26 mouse cellular contexts compared by ENCODE assay signal in the genomic region with DNA sequence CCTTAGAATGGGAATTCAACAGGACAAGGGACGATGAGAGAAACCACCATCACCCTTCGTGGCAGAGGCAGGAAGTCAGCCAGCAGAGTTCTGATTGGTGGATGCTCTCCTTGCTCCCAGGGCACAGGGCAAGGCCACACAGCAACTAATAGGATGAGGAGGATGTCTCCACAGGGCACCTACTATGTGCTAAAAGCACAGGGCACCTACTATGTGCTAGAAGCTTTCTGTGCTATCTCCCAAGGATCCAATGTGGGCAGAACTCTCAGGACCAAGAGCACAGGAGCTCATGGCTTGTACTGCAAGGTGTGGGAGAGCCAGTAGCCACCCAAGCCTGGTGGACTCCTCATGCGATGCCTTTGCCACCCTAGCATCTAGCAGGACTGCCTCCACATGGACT. TPM values are rescaled to one million over a fixed set of nuclear protein-coding genes. Genes with fewer than 3 reads are reported as not detected.
DNase-seq lines count a peak whose midpoint lies in the region; ATAC-seq and TF ChIP-seq lines count a peak whose summit lies in the region.
"Had no signal": no experiment of that assay in that cellular context is flagged by ENCODE, and none has a peak within 500 bp of the region (broad histone marks: within the 10 kb centered on the region; RNA-seq: fewer than 3 reads in every experiment).

No protein-coding gene starts in this region.

- H3K79me2 ChIP-seq in MEL (ENCODE audit: control insufficient read depth, insufficient read depth, low read length, poor library complexity) = no peaks in the 10 kb centered on the region

- no peak for TF ChIP-seq EP300 in stomach, postnatal 0 days (optimal IDR thresholded peaks at IDR 0.05)
- no peak for TF ChIP-seq EP300 in MEL (IDR thresholded peaks at IDR 0.05; ENCODE audit: low read depth in 1 of 2, low read length in 2 of 2)

- TF ChIP-seq CTCF in stomach, postnatal 0 days (IDR thresholded peaks at IDR 0.05; ENCODE audit: low read depth) = no peak
- TF ChIP-seq CTCF in MEL (IDR thresholded peaks at IDR 0.05 in 2 of 3, conservative IDR thresholded peaks at IDR 0.05 in 1 of 3; ENCODE audit: control insufficient read depth in 1 of 3, insufficient read depth in 1 of 3, low read depth in 2 of 3, low read length in 3 of 3, poor library complexity in 1 of 3, severe bottlenecking in 1 of 3) = no peak

- H3K4me3 ChIP-seq in hindbrain, embryonic 10.5 days = no peak overlapping the region
- no peak overlapping the region for H3K4me3 ChIP-seq in hindbrain, embryonic 12.5 days
- no peak overlapping the region for H3K4me3 ChIP-seq in stomach, embryonic 16.5 days (replicated peaks; ENCODE audit: low read length)
- H3K4me3 ChIP-seq in stomach, postnatal 0 days (ENCODE audit: low read depth, low read length) = no peak overlapping the region
- no peak overlapping the region for H3K4me3 ChIP-seq in MEL (ENCODE audit: control insufficient read depth in 1 of 2, insufficient read depth in 1 of 2, low read depth in 2 of 2, low read length in 2 of 2)
- H3K4me3 ChIP-seq in limb, embryonic 10.5 days = no peak overlapping the region
- H3K4me3 ChIP-seq: heart, adult 2 months; heart, embryonic 10.5 days; heart, embryonic 13.5 days; hindbrain, embryonic 13.5 days; intestine, embryonic 15.5 days had no signal

- ATAC-seq in hindbrain, embryonic 12.5 days (ENCODE audit: low FRiP score) = no peak
- ATAC-seq in stomach, embryonic 16.5 days (ENCODE audit: insufficient read depth, low FRiP score) = no peak
- no peak for ATAC-seq in stomach, postnatal 0 days (ENCODE audit: low FRiP score, low TSS enrichment)
- ATAC-seq: activated CD4-positive, CD25-positive, alpha-beta regulatory T cell, adult 4 months; forebrain, embryonic 14.5 days; forebrain, postnatal 0 days; hindbrain, embryonic 16.5 days had no signal

- 0 out of 2 replicates have a peak overlapping the region, but pooled peaks have one; percentile 13 for H3K27ac ChIP-seq in hindbrain, embryonic 10.5 days
- H3K27ac ChIP-seq in hindbrain, embryonic 12.5 days = no peak overlapping the region
- peak overlapping the region; percentile 44; the same call in 1 of the 2 replicates for H3K27ac ChIP-seq in stomach, embryonic 16.5 days (ENCODE audit: low read length)
- no peak overlapping the region for H3K27ac ChIP-seq in stomach, postnatal 0 days (replicated peaks)
- no peak overlapping the region for H3K27ac ChIP-seq in MEL (ENCODE audit: control insufficient read depth, low read depth, low read length)
- 0 out of 2 replicates have a peak overlapping the region, but pooled peaks have one; percentile 8 for H3K27ac ChIP-seq in limb, embryonic 10.5 days
- H3K27ac ChIP-seq: heart, adult 2 months; heart, embryonic 13.5 days; hindbrain, embryonic 13.5 days; intestine, embryonic 15.5 days had no signal

- H3K27me3 ChIP-seq in hindbrain, embryonic 10.5 days (ENCODE audit: insufficient read depth, poor library complexity, severe bottlenecking) = no peaks in the 10 kb centered on the region
- no peaks in the 10 kb centered on the region for H3K27me3 ChIP-seq in hindbrain, embryonic 12.5 days
- H3K27me3 ChIP-seq in stomach, embryonic 16.5 days (ENCODE audit: control insufficient read depth, insufficient read depth, low read length) = no peaks in the 10 kb centered on the region
- no peaks in the 10 kb centered on the region for H3K27me3 ChIP-seq in stomach, postnatal 0 days (ENCODE audit: control insufficient read depth, insufficient read depth, low read length)
- H3K27me3 ChIP-seq in MEL (ENCODE audit: control insufficient read depth in 1 of 2, insufficient read depth in 2 of 2, low read length in 2 of 2) = peaks cover 0 to 5% of the 10 kb centered on the region in 2 experiments; a peak in 2 of 4 replicates
- H3K27me3 ChIP-seq in limb, embryonic 10.5 days (ENCODE audit: low read depth, poor library complexity, severe bottlenecking) = 0 out of 2 replicates have a peak, but pooled peaks cover 4% of the 10 kb centered on the region
- H3K27me3 ChIP-seq: hindbrain, embryonic 13.5 days; intestine, embryonic 15.5 days had no signal

- H3K4me1 ChIP-seq in hindbrain, embryonic 10.5 days (replicated peaks) = peaks cover 50% of the 10 kb centered on the region
- H3K4me1 ChIP-seq in hindbrain, embryonic 12.5 days = peaks cover 15% of the 10 kb centered on the region
- peaks cover 16% of the 10 kb centered on the region for H3K4me1 ChIP-seq in stomach, embryonic 16.5 days (ENCODE audit: control insufficient read depth, insufficient read depth, low read length)
- no peaks in the 10 kb centered on the region for H3K4me1 ChIP-seq in stomach, postnatal 0 days (replicated peaks; ENCODE audit: control insufficient read depth, insufficient read depth)
- H3K4me1 ChIP-seq in MEL (ENCODE audit: control insufficient read depth in 1 of 2, insufficient read depth in 2 of 2, low read length in 2 of 2) = no peaks in the 10 kb centered on the region
- peaks cover 47% of the 10 kb centered on the region for H3K4me1 ChIP-seq in limb, embryonic 10.5 days

- no peak for TF ChIP-seq POLR2A in MEL (IDR thresholded peaks at IDR 0.05; ENCODE audit: control insufficient read depth in 1 of 2, insufficient read depth in 1 of 2, low read depth in 1 of 2, low read length in 2 of 2, poor library complexity in 1 of 2)

- no peaks in the 10 kb centered on the region for H3K36me3 ChIP-seq in hindbrain, embryonic 10.5 days
- no peaks in the 10 kb centered on the region for H3K36me3 ChIP-seq in hindbrain, embryonic 12.5 days
- H3K36me3 ChIP-seq in stomach, embryonic 16.5 days (ENCODE audit: control insufficient read depth, insufficient read depth, low read length) = no peaks in the 10 kb centered on the region
- no peaks in the 10 kb centered on the region for H3K36me3 ChIP-seq in stomach, postnatal 0 days (ENCODE audit: control insufficient read depth, insufficient read depth, low read length)
- H3K36me3 ChIP-seq in MEL (ENCODE audit: control insufficient read depth in 1 of 2, insufficient read depth in 2 of 2, low read length in 2 of 2) = no peaks in the 10 kb centered on the region
- H3K36me3 ChIP-seq in limb, embryonic 10.5 days = no peaks in the 10 kb centered on the region
- H3K36me3 ChIP-seq: G1E; heart, embryonic 10.5 days; heart, embryonic 13.5 days; hindbrain, embryonic 13.5 days; intestine, embryonic 15.5 days had no signal

- TF ChIP-seq RAD21 in MEL (IDR thresholded peaks at IDR 0.05; ENCODE audit: low read depth, low read length) = no peak

- H3K4me2 ChIP-seq in hindbrain, embryonic 12.5 days (replicated peaks) = no peak overlapping the region
- no peak overlapping the region for H3K4me2 ChIP-seq in stomach, embryonic 16.5 days (ENCODE audit: low read depth, low read length)
- H3K4me2 ChIP-seq in stomach, postnatal 0 days (replicated peaks; ENCODE audit: low read depth) = no peak overlapping the region
- H3K4me2 ChIP-seq: heart, embryonic 13.5 days; hindbrain, embryonic 13.5 days; intestine, embryonic 15.5 days had no signal

- no peaks in the 10 kb centered on the region for H3K9me3 ChIP-seq in hindbrain, embryonic 10.5 days
- no peaks in the 10 kb centered on the region for H3K9me3 ChIP-seq in hindbrain, embryonic 12.5 days (replicated peaks)
- H3K9me3 ChIP-seq in stomach, embryonic 16.5 days (replicated peaks; ENCODE audit: control insufficient read depth, low read length) = no peaks in the 10 kb centered on the region
- no peaks in the 10 kb centered on the region for H3K9me3 ChIP-seq in stomach, postnatal 0 days (ENCODE audit: control insufficient read depth, low read length)
- H3K9me3 ChIP-seq in MEL (replicated peaks; ENCODE audit: insufficient read depth, low read length) = no peaks in the 10 kb centered on the region
- H3K9me3 ChIP-seq in limb, embryonic 10.5 days (replicated peaks) = no peaks in the 10 kb centered on the region
- H3K9me3 ChIP-seq: G1E; heart, embryonic 10.5 days; heart, embryonic 13.5 days; hindbrain, embryonic 13.5 days; intestine, embryonic 15.5 days had no signal

- H3K9ac ChIP-seq in hindbrain, embryonic 12.5 days = no peak overlapping the region
- H3K9ac ChIP-seq in stomach, embryonic 16.5 days (ENCODE audit: low read length) = no peak overlapping the region
- H3K9ac ChIP-seq in stomach, postnatal 0 days (ENCODE audit: low read length) = no peak overlapping the region
- H3K9ac ChIP-seq in MEL (ENCODE audit: control insufficient read depth, low read depth, low read length, poor library complexity, severe bottlenecking) = no peak overlapping the region
- H3K9ac ChIP-seq: forebrain, postnatal 0 days; hindbrain, embryonic 13.5 days; intestine, embryonic 15.5 days had no signal

- 81% methylated on average over 3 of the region's 3 CpGs for WGBS in hindbrain, embryonic 10.5 days
- WGBS in hindbrain, embryonic 12.5 days = 77% methylated on average over 3 of the region's 3 CpGs
- 77% methylated on average over 3 of the region's 3 CpGs for WGBS in stomach, embryonic 16.5 days
- 69% methylated on average over 3 of the region's 3 CpGs for WGBS in stomach, postnatal 0 days
- WGBS in limb, embryonic 10.5 days = 66% methylated on average over 3 of the region's 3 CpGs

- DNase-seq in hindbrain, embryonic 10.5 days (ENCODE audit: low spot score) = no peak
- DNase-seq in stomach, postnatal 0 days (ENCODE audit: low spot score) = no peak
- no peak for DNase-seq in MEL (ENCODE audit: low read depth, low spot score)
- no peak for DNase-seq in limb, embryonic 10.5 days (ENCODE audit: low spot score)
- no peak for DNase-seq in layer of hippocampus, postnatal 10 days (ENCODE audit: low spot score in 2 of 2)
- no peak for DNase-seq in thymus, postnatal 4 days
- DNase-seq: adrenal gland, adult 8-10 months; adrenal gland, postnatal 25 days; B cell, adult 2 months; cerebellum, adult 11-12 months; cerebellum, adult 8-10 months; cerebellum, postnatal 10 days; cerebellum, postnatal 36 days; forebrain, postnatal 0 days had no signal

TF ChIP-seq in MEL, 35 proteins besides CTCF, POLR2A, EP300 and RAD21:
- no peak for TF ChIP-seq ELF1 (IDR thresholded peaks at IDR 0.05; ENCODE audit: low read depth, low read length)
- TF ChIP-seq ZKSCAN1 (IDR thresholded peaks at IDR 0.05; ENCODE audit: low read depth, low read length) = peak; percentile 90

RNA-seq across cellular contexts. Expression of gene Alpl, which starts 24.4 kb away (rescaled TPM):
- polyA plus RNA-seq in hindbrain, embryonic 10.5 days (2016; fragmentation: Nextera tagmentation; extraction: Ambion mirVana) = 23.4 and 26.1 TPM in 2 replicates
- polyA plus RNA-seq in hindbrain, embryonic 12.5 days (2016; fragmentation: Nextera tagmentation; extraction: Ambion mirVana) = 13.6 and 15.9 TPM in 2 replicates
- polyA plus RNA-seq in stomach, embryonic 16.5 days (2015; fragmentation: Nextera tagmentation; extraction: Ambion mirVana) = 9.8 and 10.5 TPM in 2 replicates
- polyA plus RNA-seq in stomach, postnatal 0 days (2015; fragmentation: Nextera tagmentation; extraction: Ambion mirVana) = 2.0 and 2.5 TPM in 2 replicates
- total RNA-seq in MEL (2012; rRNA removed) = not detected in 2 replicates
- polyA plus RNA-seq in MEL (2012; ENCODE audit: insufficient read depth in 1 of 2, insufficient read length in 2 of 2, low read depth in 1 of 2, low replicate concordance in 2 of 2, missing spikeins in 1 of 2) = not detected
- polyA plus RNA-seq in limb, embryonic 10.5 days (2016; fragmentation: Nextera tagmentation; extraction: Ambion mirVana) = 5.1 and 7.9 TPM in 2 replicates
- total RNA-seq in layer of hippocampus, postnatal 10 days (2021) = 1 to 10 TPM; 6.0 to 7.4 TPM
- total RNA-seq: G1E; granulocyte monocyte progenitor cell, adult 5-6 weeks had no signal
- polyA plus RNA-seq: G1E had no signal

Comparison
In these comparisons a context has a peak if more than half of its experiments do, and no peak if none do; other contexts are left out.
1. H3K27ac ChIP-seq: peak in hindbrain, embryonic 10.5 days (single experiment), stomach, embryonic 16.5 days (single experiment) and limb, embryonic 10.5 days (single experiment); none in hindbrain, embryonic 12.5 days (single experiment), stomach, postnatal 0 days (single experiment) and MEL (single experiment).